Mouse (Mus musculus): ENCODE measurements around the gene Plekhj1.

DNA sequence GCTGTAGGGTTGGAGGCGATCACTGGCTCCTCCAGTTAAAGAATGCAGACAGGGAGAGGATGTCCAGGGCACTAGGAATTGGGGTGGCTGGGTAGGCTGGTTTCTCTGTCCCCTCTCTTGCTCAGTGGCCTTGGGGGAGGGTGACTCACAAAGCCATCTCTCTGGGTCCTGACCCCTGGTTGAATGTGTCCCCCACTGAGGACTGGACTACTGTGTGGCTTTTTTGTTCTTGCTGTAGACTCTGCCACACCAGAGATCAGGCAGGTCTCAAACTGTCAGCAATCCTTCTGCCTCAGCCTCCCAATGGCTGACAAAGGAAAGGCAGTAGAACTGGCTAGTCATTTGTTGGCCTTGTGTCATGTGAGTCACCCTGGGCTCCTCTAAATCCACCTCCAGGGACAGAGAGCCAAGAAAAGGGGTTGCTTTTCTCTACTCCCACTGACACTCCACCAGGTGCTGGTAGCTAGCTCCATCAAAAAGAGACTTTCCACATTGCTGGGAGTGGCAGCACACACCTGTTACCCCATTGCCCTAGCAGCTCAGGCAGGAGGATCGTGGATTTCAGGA lies 40.0 kb upstream of the Plekhj1 start:
- no peak for TF ChIP-seq ZC3H11A (IDR thresholded peaks at IDR 0.05; ENCODE audit: borderline replicate concordance, low read depth, low read length)
- no peak for TF ChIP-seq MAFK (IDR thresholded peaks at IDR 0.05; ENCODE audit: insufficient read depth, low read depth, low read length)
